Mouse (Mus musculus) heart, postnatal 0 days (tissue): Measurements from ENCODE around the gene Omg. TPM values are rescaled to one million over a fixed set of nuclear protein-coding genes. Genes with fewer than 3 reads are reported as not detected.

Experiments used
- ATAC-seq: fragments of 200-750 bp; cut with Nextera tagmentation; 2 replicates; pipeline ENCODE4 v1.8.0; 2017; ENCODE audit warnings: low read depth, moderate number of reproducible peaks, moderate library complexity; ENCODE audit not compliant: insufficient read depth
- DNase-seq: peaks from one replicate; pipeline ENCODE4 v3.0.0-alpha.2; 2016; ENCODE audit warnings: low spot score
- H3K27ac ChIP-seq: fragments of 300-500 bp; sonication (generic); 2 replicates; pipeline ENCODE4 v1.5.1; 2014; ENCODE audit warnings: low read depth, mild to moderate bottlenecking
- H3K27me3 ChIP-seq: fragments of 300-500 bp; sonication (generic); 2 replicates; pipeline ENCODE4 v1.6.1; 2014; ENCODE audit warnings: low read length, mixed read lengths; ENCODE audit not compliant: control insufficient read depth, insufficient read depth
- H3K36me3 ChIP-seq: fragments of 300-500 bp; sonication (generic); replicated peaks from 2 replicates; pipeline ENCODE4 v1.6.1; 2014; ENCODE audit warnings: low read length, mixed read lengths; ENCODE audit not compliant: control insufficient read depth, insufficient read depth
- H3K4me1 ChIP-seq: fragments of 300-500 bp; sonication (generic); 2 replicates; pipeline ENCODE4 v1.6.1; 2014; ENCODE audit warnings: antibody characterized with exemption; ENCODE audit not compliant: control insufficient read depth, insufficient read depth
- H3K4me2 ChIP-seq: fragments of 300-500 bp; sonication (generic); 2 replicates; pipeline ENCODE4 v1.6.1; 2014; ENCODE audit warnings: low read depth, mild to moderate bottlenecking, low read length, moderate library complexity
- H3K4me3 ChIP-seq: fragments of 300-500 bp; sonication (generic); 2 replicates; pipeline ENCODE4 v1.5.1; 2014; ENCODE audit warnings: low read depth, low read length
- H3K9ac ChIP-seq: fragments of 300-500 bp; sonication (generic); replicated peaks from 2 replicates; pipeline ENCODE4 v1.6.1; 2014; ENCODE audit warnings: low read depth, low read length, mixed read lengths
- H3K9me3 ChIP-seq: fragments of 300-500 bp; sonication (generic); replicated peaks from 2 replicates; pipeline ENCODE4 v1.6.1; 2016; ENCODE audit warnings: low read length; ENCODE audit not compliant: control insufficient read depth
- CTCF ChIP-seq: IDR thresholded peaks from 2 replicates; pipeline ENCODE4 v1.5.1; 2016; ENCODE audit warnings: antibody characterized with exemption, control low read depth, low read depth
- EP300 ChIP-seq: IDR thresholded peaks from 2 replicates; pipeline ENCODE4 v1.6.1; 2016; ENCODE audit warnings: antibody characterized with exemption, low read depth
- WGBS: fragments of 180-500 bp; shearing (Covaris S2); extraction: QIAGEN DNeasy Blood & Tissue Kit; methylation state at CpG from one replicate; pipeline ENCODE4 v1.1.7; 2014; 5-methylcytosine and 5-hydroxymethylcytosine counted together
- polyA plus RNA-seq: library from polyadenylated mRNA; unstranded; fragments of >200 nt; fragmentation: Nextera tagmentation; extraction: Ambion mirVana; gene quantifications from 2 replicates; pipeline ENCODE4 v1.2.1, GENCODE M21; 2015
- total RNA-seq: library from RNA; depleted of rRNA; stranded (reverse); fragments of >200 nt; gene quantifications from 2 replicates; pipeline ENCODE4 v1.2.3, GENCODE M21; 2014; ENCODE audit warnings: low replicate concordance

Omg gene
- total and polyA plus RNA-seq, 2 experiments from 2014 or later: 0.07 TPM; not detected in 1

DNA sequence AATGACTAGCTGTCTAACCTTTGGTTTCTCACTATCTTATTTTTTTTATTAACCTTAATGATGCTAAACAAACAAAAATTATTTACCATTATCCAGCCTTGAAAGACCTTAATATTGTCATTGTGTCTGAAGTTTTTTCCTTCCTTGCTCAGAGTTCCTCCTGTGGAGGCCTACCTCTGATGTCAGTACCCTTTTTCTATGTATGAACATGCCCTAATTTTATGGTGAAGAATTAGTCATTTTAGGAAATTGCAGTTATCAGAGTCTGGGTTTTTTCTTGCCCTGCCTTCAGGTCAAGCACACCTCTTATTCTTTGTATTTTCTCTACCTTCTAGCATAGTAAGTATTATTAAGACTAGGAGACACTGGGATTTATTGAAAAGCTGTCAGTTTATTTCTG, 19.2 kb downstream of the Omg start:
- no peaks in the 10 kb centered on the region for H3K4me1 ChIP-seq
- no peaks in the 10 kb centered on the region for H3K9me3 ChIP-seq
- DNase-seq: no peak
- H3K27ac ChIP-seq: no peak overlapping the region
- no peak for TF ChIP-seq CTCF
- no peak for TF ChIP-seq EP300
- H3K36me3 ChIP-seq: peaks cover 11% of the 10 kb centered on the region
- no peak for ATAC-seq
- no peak overlapping the region for H3K4me2 ChIP-seq
- H3K9ac ChIP-seq: no peak overlapping the region
- H3K4me3 ChIP-seq: no peak overlapping the region
- no peaks in the 10 kb centered on the region for H3K27me3 ChIP-seq

DNA sequence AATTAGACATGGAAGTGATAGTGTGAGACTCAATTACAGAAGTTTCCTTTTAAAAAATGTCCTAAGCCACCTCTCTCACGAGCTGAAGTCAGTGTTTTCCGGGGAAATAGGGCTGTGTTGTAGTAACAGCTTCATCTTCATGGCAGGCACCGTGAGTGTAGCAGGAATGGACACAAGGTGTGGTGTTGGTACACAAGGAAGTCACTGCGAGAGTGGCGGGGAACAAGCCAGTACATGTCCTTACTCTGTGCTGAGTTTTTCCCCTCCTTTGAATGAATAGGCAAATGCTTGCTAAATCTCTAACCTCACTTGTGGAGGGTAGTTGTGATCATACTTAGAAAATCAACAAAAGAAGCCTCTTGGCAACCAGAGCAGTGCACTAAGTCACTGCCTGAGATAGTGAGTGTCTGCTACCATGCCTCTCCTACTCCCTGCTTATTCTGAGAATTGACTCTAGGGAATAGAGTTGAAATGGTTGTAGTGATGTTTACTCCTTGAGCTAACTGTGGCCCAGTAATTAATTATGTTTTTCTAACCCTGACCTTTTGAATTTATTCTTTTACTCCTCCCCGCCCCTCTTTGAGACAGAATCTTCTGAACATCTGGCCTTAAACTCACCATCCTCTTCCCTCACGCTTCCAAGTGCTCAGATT, 19.9 kb downstream of the Omg start:
- H3K9me3 ChIP-seq: no peaks in the 10 kb centered on the region
- no peaks in the 10 kb centered on the region for H3K27me3 ChIP-seq
- TF ChIP-seq CTCF (no peak), EP300 (no peak)
- no peak overlapping the region for H3K27ac ChIP-seq
- H3K36me3 ChIP-seq: peaks cover 11% of the 10 kb centered on the region
- ATAC-seq (no peak), DNase-seq (no peak)
- no peaks in the 10 kb centered on the region for H3K4me1 ChIP-seq
- 84% methylated on average over 7 of the region's 7 CpGs for WGBS
- H3K4me3 ChIP-seq: no peak overlapping the region
- H3K4me2 ChIP-seq: no peak overlapping the region
- H3K9ac ChIP-seq: no peak overlapping the region

DNA sequence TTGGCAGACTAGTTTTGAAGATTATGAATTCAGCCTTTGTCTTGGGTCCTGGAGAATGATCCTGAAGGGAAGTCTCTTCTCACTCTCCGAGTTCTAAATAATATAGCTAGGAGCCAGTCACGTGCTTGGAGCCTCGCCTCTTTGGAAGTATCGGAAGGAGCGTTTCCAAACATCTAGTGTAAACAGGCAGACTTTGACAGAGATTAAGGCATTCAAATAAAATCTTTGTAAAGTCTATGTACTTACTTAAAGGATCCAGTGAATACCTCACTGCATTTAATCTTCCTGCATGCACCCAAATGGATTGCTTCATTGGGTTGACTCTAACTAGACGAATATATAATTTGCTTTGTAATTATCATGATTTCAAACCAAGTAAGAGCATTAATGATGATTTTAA, 20.5 kb downstream of the Omg start:
- no peak for TF ChIP-seq EP300
- no peak for TF ChIP-seq CTCF
- ATAC-seq (no peak), DNase-seq (no peak)
- H3K36me3 ChIP-seq: peaks cover 12% of the 10 kb centered on the region
- H3K9ac ChIP-seq: no peak overlapping the region
- H3K4me3 ChIP-seq: no peak overlapping the region
- H3K9me3 ChIP-seq: no peaks in the 10 kb centered on the region
- no peaks in the 10 kb centered on the region for H3K4me1 ChIP-seq
- no peak overlapping the region for H3K27ac ChIP-seq
- 90% methylated on average over 6 of the region's 6 CpGs for WGBS
- no peaks in the 10 kb centered on the region for H3K27me3 ChIP-seq
- H3K4me2 ChIP-seq: no peak overlapping the region

DNA sequence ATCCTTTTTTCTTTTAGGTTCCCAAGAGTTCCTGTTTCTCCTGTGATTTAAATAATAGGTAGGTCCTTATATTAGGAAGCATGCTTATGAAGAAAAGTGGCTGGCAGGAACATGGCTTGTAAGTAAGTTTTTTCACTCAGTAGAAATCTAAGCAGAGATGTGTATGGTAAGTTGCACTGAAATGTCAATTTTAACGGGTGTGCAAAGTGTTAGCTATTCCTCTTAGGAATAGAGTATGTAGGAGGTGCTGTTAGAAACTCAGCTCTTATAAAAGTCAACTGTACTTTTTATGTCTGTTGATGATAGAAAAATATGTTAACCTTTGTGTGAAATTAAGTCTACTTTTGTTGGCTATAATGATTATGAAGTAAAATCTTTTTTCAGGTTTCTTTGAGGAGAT, 35.8 kb downstream of the Omg start:
- no peaks in the 10 kb centered on the region for H3K27me3 ChIP-seq
- H3K27ac ChIP-seq: no peak overlapping the region
- H3K9me3 ChIP-seq: no peaks in the 10 kb centered on the region
- H3K9ac ChIP-seq: no peak overlapping the region
- peaks cover 44% of the 10 kb centered on the region for H3K36me3 ChIP-seq
- no peak for TF ChIP-seq EP300
- TF ChIP-seq CTCF: no peak
- H3K4me3 ChIP-seq: no peak overlapping the region
- WGBS: 62% methylated on average over 1 of the region's 1 CpGs
- no peak for ATAC-seq
- no peak overlapping the region for H3K4me2 ChIP-seq
- no peaks in the 10 kb centered on the region for H3K4me1 ChIP-seq
- DNase-seq: no peak

DNA sequence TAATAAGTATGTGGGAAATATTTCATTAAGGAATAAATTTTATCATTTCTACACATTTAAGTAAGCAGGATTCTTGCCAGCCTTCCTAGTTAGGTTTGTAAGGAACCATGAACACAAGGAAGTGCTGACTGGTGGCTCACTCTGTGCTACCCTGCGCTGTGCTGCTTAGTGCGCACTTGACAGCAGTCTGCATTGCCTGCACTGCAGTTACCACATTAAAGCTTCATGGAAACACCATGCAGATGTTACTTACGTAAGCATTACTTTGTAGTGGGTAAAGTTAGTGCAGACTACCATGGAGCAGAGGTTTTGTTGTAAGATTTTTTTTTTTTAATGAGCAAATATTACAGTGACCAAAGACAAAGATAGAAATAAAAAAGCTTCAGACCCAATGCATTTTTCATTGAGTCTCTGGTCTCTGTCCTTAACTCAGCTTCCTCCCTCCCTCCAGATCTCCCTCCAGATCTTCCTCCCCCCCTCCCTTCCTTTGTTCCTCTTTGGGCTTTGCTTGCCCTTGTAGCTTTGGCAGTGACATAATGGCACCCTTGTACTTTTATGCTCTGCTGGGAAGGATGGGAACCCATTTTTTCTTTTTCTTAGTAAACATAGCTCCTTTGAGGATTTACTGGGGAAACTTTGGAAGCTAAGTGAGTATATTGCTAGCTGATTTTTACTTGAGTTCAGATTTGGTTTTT, 43.0 kb downstream of the Omg start:
- DNase-seq (no peak), ATAC-seq (no peak)
- Histone ChIP-seq H3K27me3 (no peaks in the 10 kb centered on the region), H3K4me3 (no peak overlapping the region), H3K9me3 (no peaks in the 10 kb centered on the region), H3K36me3 (peaks cover 20% of the 10 kb centered on the region), H3K27ac (no peak overlapping the region), H3K4me1 (peaks cover 8% of the 10 kb centered on the region; the same call in 1 of the 2 replicates), H3K4me2 (no peak overlapping the region), H3K9ac (no peak overlapping the region)
- WGBS: 96% methylated on average over 3 of the region's 3 CpGs
- TF ChIP-seq CTCF (no peak), EP300 (no peak)

DNA sequence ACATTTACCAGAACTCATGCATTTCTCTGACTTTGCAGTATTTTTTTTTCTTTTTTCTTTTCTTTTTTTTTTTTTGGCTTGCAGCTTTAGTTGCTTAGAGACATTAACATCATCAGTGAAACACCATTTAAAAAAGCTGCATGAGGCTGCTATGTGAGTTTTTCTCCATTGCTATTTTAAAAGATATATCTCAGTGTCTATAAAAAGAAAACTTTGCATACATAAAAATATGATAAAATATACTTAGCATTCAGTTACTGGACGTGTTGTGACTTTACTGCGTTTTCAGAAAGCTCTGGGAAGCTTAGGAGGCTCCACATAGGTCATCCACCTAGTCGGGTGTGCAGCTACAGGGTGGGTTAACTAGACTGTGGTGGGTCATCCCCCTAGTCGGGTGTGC, 44.0 kb downstream of the Omg start:
- H3K36me3 ChIP-seq: peaks cover 22% of the 10 kb centered on the region
- TF ChIP-seq CTCF (no peak), EP300 (no peak)
- no peak overlapping the region for H3K9ac ChIP-seq
- no peaks in the 10 kb centered on the region for H3K27me3 ChIP-seq
- H3K4me2 ChIP-seq: no peak overlapping the region
- no peak for ATAC-seq
- no peak overlapping the region for H3K27ac ChIP-seq
- WGBS: 54% methylated on average over 4 of the region's 4 CpGs
- no peak for DNase-seq
- no peak overlapping the region for H3K4me3 ChIP-seq
- H3K4me1 ChIP-seq: peaks cover 8% of the 10 kb centered on the region; the same call in 1 of the 2 replicates
- H3K9me3 ChIP-seq: no peaks in the 10 kb centered on the region
